Mouse (Mus musculus): ENCODE measurements around the gene Vps33a. TPM values are rescaled to one million over a fixed set of nuclear protein-coding genes. Genes with fewer than 3 reads are reported as not detected.

Gene Vps33a
- polyA plus RNA-seq (2014; fragmentation: Nextera tagmentation; extraction: Ambion mirVana), result 28.4 and 29.0 TPM in 2 replicates

DNA sequence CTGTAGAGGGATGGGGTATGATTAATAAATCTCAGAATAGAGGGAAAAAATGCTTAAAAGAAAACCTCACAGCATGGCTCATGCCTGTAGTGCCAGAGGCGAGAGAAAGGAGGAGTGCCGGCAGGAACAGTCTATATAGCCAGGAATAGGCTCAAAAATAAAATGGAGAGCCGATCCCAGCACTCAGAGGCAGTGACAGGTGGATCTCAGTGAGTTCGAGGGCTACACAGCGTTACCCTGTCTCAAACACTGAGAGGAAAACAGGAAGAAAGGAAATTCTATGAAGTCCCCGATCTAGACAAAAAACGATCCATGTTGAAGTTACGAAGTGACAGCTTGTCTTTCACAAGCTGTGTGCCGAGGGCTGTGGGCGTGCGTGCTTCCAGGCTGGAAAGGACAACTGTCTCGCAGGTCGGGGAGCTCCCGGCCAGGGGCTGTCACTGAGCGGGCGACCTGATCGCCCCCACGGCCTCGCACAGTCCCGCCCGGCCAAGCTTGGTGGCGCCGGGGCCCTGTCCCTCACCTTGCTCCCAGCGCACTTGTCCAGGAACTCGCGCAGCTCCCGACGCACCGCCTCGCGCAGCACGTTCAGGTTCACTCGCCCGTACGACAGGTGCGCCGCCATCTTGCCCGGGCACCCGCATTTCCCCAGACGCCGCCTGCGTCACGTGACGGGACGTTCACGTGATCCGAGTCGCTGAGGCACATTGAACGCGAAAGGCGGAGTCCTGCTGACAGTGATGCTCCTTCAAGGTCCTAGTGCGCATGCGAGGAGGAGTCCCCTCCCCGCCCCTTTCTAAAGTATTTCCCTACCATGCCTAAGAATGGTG lies at the start of gene Vps33a:
Gene Vps33a (minus strand): TSS at position 682 of the 830 bp plus-strand sequence.
- WGBS, result under 1% methylated on average over 54 of the region's 54 CpGs
- no peaks in the 10 kb centered on the region for H3K27me3 ChIP-seq (ENCODE audit: control insufficient read depth, insufficient read depth, low read length)
- peak; percentile 100 for DNase-seq (ENCODE audit: low spot score)
- H3K4me3 ChIP-seq (ENCODE audit: low read depth, low read length), result peak within 1 kb of the TSS; percentile 87
- H3K27ac ChIP-seq (replicated peaks; ENCODE audit: low read depth, low read length), result no peak within 1 kb of the TSS
- no peaks in the 10 kb centered on the region for H3K4me1 ChIP-seq (ENCODE audit: control insufficient read depth, insufficient read depth, low read length)
- no peaks in the 10 kb centered on the region; the same call in 1 of the 2 replicates for H3K36me3 ChIP-seq (ENCODE audit: control insufficient read depth, insufficient read depth, low read length)
- ATAC-seq (ENCODE audit: insufficient number of reproducible peaks, low FRiP score, low TSS enrichment, low read depth), result peak; percentile 87
- peak within 1 kb of the TSS; percentile 76 for H3K4me2 ChIP-seq (ENCODE audit: low read depth, severe bottlenecking)
- peak within 1 kb of the TSS; percentile 74 for H3K9ac ChIP-seq (ENCODE audit: low read length)
- no peaks in the 10 kb centered on the region for H3K9me3 ChIP-seq (ENCODE audit: control insufficient read depth, low read length)

DNA sequence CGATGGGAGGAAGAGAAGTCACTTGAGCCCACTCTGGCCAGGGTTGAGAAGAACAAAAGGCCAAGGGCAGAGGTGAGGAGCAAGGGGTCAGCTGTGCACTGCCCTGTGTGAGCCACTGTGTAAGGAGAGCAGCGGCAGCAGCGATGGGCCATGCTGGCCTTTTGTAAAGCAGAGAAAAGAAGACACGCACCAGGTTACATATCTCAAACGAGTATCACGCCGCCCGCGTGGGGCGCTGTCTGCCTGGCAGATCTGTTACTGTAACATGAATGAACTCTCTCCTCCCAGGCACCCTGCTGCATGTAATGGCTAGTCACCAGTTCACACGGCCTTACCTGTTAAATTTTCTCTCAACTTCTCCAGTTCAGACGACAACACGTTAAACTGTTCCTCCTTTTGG lies 49.6 kb upstream of the Vps33a start:
- H3K27ac ChIP-seq (replicated peaks; ENCODE audit: low read depth, low read length), result no peak overlapping the region
- H3K27me3 ChIP-seq (ENCODE audit: control insufficient read depth, insufficient read depth, low read length), result no peaks in the 10 kb centered on the region
- no peak overlapping the region for H3K4me2 ChIP-seq (ENCODE audit: low read depth, severe bottlenecking)
- ATAC-seq (ENCODE audit: insufficient number of reproducible peaks, low FRiP score, low TSS enrichment, low read depth) (no peak), DNase-seq (ENCODE audit: low spot score) (no peak)
- H3K9ac ChIP-seq (ENCODE audit: low read length), result no peak overlapping the region
- H3K4me1 ChIP-seq (ENCODE audit: control insufficient read depth, insufficient read depth, low read length), result no peaks in the 10 kb centered on the region
- WGBS, result 85% methylated on average over 13 of the region's 13 CpGs
- peaks cover 5% of the 10 kb centered on the region; the same call in 1 of the 2 replicates for H3K36me3 ChIP-seq (ENCODE audit: control insufficient read depth, insufficient read depth, low read length)
- no peak overlapping the region for H3K4me3 ChIP-seq (ENCODE audit: low read depth, low read length)
- H3K9me3 ChIP-seq (ENCODE audit: control insufficient read depth, low read length), result no peaks in the 10 kb centered on the region

DNA sequence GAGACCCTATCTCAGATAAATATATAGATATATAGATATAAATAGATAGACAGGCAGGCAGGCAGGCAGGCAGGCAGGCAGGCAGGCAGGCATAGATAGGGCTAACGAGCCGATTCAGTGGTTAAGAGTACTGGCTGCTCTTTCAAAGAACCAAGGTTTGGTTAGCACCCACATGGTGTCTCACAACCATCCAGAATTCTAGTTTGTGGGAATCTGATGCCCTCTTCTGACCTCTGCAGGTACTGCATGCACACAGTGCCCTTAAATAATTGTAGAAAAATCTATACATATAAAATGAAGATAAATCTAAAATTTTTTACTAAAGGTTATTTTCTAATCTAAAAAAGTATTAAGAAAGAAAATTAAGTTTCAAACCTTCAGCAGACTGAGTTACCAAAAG lies 45.7 kb upstream of the Vps33a start:
- no peaks in the 10 kb centered on the region for H3K27me3 ChIP-seq (ENCODE audit: control insufficient read depth, insufficient read depth, low read length)
- H3K9me3 ChIP-seq (ENCODE audit: control insufficient read depth, low read length), result no peaks in the 10 kb centered on the region
- H3K4me3 ChIP-seq (ENCODE audit: low read depth, low read length), result no peak overlapping the region
- no peak overlapping the region for H3K4me2 ChIP-seq (ENCODE audit: low read depth, severe bottlenecking)
- ATAC-seq (ENCODE audit: insufficient number of reproducible peaks, low FRiP score, low TSS enrichment, low read depth) (no peak), DNase-seq (ENCODE audit: low spot score) (peak; percentile 53)
- WGBS, result 72% methylated on average over 2 of the region's 2 CpGs
- no peaks in the 10 kb centered on the region for H3K4me1 ChIP-seq (ENCODE audit: control insufficient read depth, insufficient read depth, low read length)
- no peak overlapping the region for H3K9ac ChIP-seq (ENCODE audit: low read length)
- no peak overlapping the region for H3K27ac ChIP-seq (replicated peaks; ENCODE audit: low read depth, low read length)
- peaks cover 15% of the 10 kb centered on the region; the same call in 1 of the 2 replicates for H3K36me3 ChIP-seq (ENCODE audit: control insufficient read depth, insufficient read depth, low read length)

DNA sequence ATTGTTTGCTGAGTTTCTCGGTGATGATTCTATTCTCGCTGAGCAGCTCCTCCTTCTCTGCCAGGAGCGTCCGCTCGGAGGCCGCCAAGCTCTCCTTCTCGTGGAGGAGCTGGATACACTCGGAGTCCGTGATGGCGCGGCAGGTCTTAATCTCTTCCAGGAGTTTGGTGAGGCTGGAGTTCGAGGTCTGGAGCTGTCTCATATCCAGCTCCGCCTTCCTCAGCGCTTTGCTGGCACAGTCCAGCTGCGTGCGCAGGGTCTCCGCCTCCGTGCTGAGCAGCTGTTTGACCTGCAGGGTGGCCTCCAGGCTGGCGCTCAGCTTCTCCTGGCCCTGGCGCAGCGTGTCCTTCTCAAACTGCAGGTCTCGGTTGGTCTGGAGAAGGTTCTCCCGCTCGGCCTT lies 41.4 kb upstream of the Vps33a start:
- Histone ChIP-seq H3K36me3 (ENCODE audit: control insufficient read depth, insufficient read depth, low read length) (peaks cover 12% of the 10 kb centered on the region; the same call in 1 of the 2 replicates), H3K9ac (ENCODE audit: low read length) (no peak overlapping the region), H3K9me3 (ENCODE audit: control insufficient read depth, low read length) (no peaks in the 10 kb centered on the region), H3K27me3 (ENCODE audit: control insufficient read depth, insufficient read depth, low read length) (no peaks in the 10 kb centered on the region), H3K4me3 (ENCODE audit: low read depth, low read length) (no peak overlapping the region), H3K27ac (replicated peaks; ENCODE audit: low read depth, low read length) (no peak overlapping the region), H3K4me2 (ENCODE audit: low read depth, severe bottlenecking) (no peak overlapping the region), H3K4me1 (ENCODE audit: control insufficient read depth, insufficient read depth, low read length) (no peaks in the 10 kb centered on the region)
- ATAC-seq (ENCODE audit: insufficient number of reproducible peaks, low FRiP score, low TSS enrichment, low read depth) (no peak), DNase-seq (ENCODE audit: low spot score) (no peak)
- WGBS, result 93% methylated on average over 24 of the region's 24 CpGs

DNA sequence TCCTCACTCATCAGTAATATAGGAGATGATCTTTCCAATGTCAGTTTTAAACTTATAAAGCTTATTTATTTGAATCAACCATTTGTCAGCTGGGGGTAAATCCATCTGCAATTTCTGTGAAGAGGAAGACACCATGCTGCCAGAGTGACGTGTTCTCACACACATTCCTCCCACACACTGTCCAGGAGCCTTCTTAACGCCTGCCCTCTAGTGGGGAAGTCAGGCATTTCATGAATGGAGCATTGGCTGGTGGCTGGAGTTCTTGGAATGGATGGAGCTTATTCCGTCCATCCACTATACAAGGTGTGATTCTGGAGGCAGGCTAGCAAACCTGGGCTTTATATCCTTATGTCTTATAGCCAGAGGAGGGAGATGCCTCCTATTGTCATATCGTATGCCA lies 37.0 kb upstream of the Vps33a start:
- 35% methylated on average over 4 of the region's 4 CpGs for WGBS
- H3K27ac ChIP-seq (replicated peaks; ENCODE audit: low read depth, low read length), result no peak overlapping the region
- no peaks in the 10 kb centered on the region for H3K4me1 ChIP-seq (ENCODE audit: control insufficient read depth, insufficient read depth, low read length)
- H3K27me3 ChIP-seq (ENCODE audit: control insufficient read depth, insufficient read depth, low read length), result no peaks in the 10 kb centered on the region
- no peaks in the 10 kb centered on the region for H3K9me3 ChIP-seq (ENCODE audit: control insufficient read depth, low read length)
- H3K4me3 ChIP-seq (ENCODE audit: low read depth, low read length), result no peak overlapping the region
- no peak overlapping the region for H3K9ac ChIP-seq (ENCODE audit: low read length)
- DNase-seq (ENCODE audit: low spot score), result peak; percentile 80
- H3K36me3 ChIP-seq (ENCODE audit: control insufficient read depth, insufficient read depth, low read length), result peaks cover 17% of the 10 kb centered on the region; the same call in 1 of the 2 replicates
- no peak overlapping the region for H3K4me2 ChIP-seq (ENCODE audit: low read depth, severe bottlenecking)
- no peak for ATAC-seq (ENCODE audit: insufficient number of reproducible peaks, low FRiP score, low TSS enrichment, low read depth)

DNA sequence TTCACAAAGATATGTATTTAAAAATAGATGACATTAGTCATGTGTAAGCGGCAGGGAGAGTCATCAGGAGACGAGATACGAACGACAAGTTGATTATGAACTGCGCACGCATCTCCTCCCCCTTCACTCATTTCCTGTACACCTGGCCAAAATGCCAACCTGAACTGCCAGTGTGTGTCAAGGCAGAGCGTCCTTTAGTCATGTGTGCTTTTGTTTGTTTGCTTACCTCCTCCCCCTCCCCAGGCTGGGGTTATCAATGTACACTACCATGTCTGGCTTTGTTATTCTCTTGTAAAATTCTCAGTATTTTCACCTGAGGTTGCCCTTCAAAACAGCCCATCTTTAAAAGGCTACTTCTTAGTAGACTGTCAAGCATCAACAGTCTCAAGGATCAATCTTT lies 36.6 kb upstream of the Vps33a start:
- ATAC-seq (ENCODE audit: insufficient number of reproducible peaks, low FRiP score, low TSS enrichment, low read depth) (no peak), DNase-seq (ENCODE audit: low spot score) (no peak)
- H3K4me3 ChIP-seq (ENCODE audit: low read depth, low read length), result no peak overlapping the region
- no peaks in the 10 kb centered on the region for H3K9me3 ChIP-seq (ENCODE audit: control insufficient read depth, low read length)
- H3K9ac ChIP-seq (ENCODE audit: low read length), result no peak overlapping the region
- H3K4me2 ChIP-seq (ENCODE audit: low read depth, severe bottlenecking), result no peak overlapping the region
- 97% methylated on average over 7 of the region's 7 CpGs for WGBS
- H3K27me3 ChIP-seq (ENCODE audit: control insufficient read depth, insufficient read depth, low read length), result no peaks in the 10 kb centered on the region
- H3K4me1 ChIP-seq (ENCODE audit: control insufficient read depth, insufficient read depth, low read length), result no peaks in the 10 kb centered on the region
- no peak overlapping the region for H3K27ac ChIP-seq (replicated peaks; ENCODE audit: low read depth, low read length)
- peaks cover 16% of the 10 kb centered on the region; the same call in 1 of the 2 replicates for H3K36me3 ChIP-seq (ENCODE audit: control insufficient read depth, insufficient read depth, low read length)

DNA sequence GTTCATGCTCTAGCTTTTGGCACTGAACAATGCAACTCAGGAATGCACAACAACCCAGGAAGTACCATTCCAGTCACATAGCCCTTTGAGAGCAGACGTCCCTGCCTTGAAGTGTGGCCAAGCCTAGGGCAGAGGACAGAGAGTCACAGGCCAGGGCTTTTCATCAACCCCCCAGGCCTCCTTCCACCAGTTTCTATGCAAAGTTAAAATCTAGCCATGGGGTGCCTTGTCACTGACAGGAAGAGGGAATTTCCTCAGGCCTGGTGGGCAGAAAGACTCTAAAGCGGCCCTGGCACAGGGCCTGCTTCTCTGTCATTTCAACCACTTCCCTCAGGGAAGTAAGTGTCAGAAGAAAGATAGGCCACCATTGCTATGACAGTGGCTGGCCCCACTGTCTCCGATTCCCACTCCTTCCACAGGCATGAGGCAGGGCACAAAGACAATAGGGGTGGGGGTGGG lies 34.4 kb upstream of the Vps33a start:
- H3K27me3 ChIP-seq (ENCODE audit: control insufficient read depth, insufficient read depth, low read length), result no peaks in the 10 kb centered on the region
- ATAC-seq (ENCODE audit: insufficient number of reproducible peaks, low FRiP score, low TSS enrichment, low read depth) (no peak), DNase-seq (ENCODE audit: low spot score) (no peak)
- H3K9ac ChIP-seq (ENCODE audit: low read length), result no peak overlapping the region
- H3K27ac ChIP-seq (replicated peaks; ENCODE audit: low read depth, low read length), result no peak overlapping the region
- H3K4me2 ChIP-seq (ENCODE audit: low read depth, severe bottlenecking), result no peak overlapping the region
- no peaks in the 10 kb centered on the region for H3K9me3 ChIP-seq (ENCODE audit: control insufficient read depth, low read length)
- no peaks in the 10 kb centered on the region for H3K4me1 ChIP-seq (ENCODE audit: control insufficient read depth, insufficient read depth, low read length)
- 86% methylated on average over 3 of the region's 3 CpGs for WGBS
- H3K4me3 ChIP-seq (ENCODE audit: low read depth, low read length), result no peak overlapping the region
- peaks cover 10% of the 10 kb centered on the region; the same call in 1 of the 2 replicates for H3K36me3 ChIP-seq (ENCODE audit: control insufficient read depth, insufficient read depth, low read length)

DNA sequence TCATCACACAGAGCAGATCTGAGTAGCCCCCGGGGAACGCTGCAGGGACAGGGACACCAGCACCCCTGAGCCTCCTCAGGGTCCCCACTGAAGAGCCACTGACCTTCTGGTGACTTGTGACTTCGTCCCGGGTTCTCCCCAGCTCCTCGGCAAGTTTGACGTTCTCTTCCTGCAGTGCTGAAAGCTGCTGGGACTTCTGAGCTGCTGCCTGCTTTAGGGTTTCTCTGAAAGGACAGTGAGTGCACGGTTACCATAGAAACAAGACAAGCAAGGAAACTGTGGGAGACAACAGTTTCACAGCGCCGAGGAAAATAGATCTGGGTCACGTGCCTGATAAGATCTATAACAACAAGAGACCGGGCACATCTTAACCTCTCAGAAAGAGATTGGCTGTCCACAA lies 30.7 kb upstream of the Vps33a start:
- Histone ChIP-seq H3K4me1 (ENCODE audit: control insufficient read depth, insufficient read depth, low read length) (no peaks in the 10 kb centered on the region), H3K9me3 (ENCODE audit: control insufficient read depth, low read length) (no peaks in the 10 kb centered on the region), H3K4me3 (ENCODE audit: low read depth, low read length) (no peak overlapping the region), H3K4me2 (ENCODE audit: low read depth, severe bottlenecking) (no peak overlapping the region), H3K9ac (ENCODE audit: low read length) (no peak overlapping the region), H3K36me3 (ENCODE audit: control insufficient read depth, insufficient read depth, low read length) (peaks cover 7% of the 10 kb centered on the region; the same call in 1 of the 2 replicates), H3K27ac (replicated peaks; ENCODE audit: low read depth, low read length) (no peak overlapping the region), H3K27me3 (ENCODE audit: control insufficient read depth, insufficient read depth, low read length) (no peaks in the 10 kb centered on the region)
- no peak for ATAC-seq (ENCODE audit: insufficient number of reproducible peaks, low FRiP score, low TSS enrichment, low read depth)
- 80% methylated on average over 11 of the region's 11 CpGs for WGBS
- no peak for DNase-seq (ENCODE audit: low spot score)
